Mouse (Mus musculus): ENCODE results near the gene Ndufb4. TPM values are rescaled to one million over a fixed set of nuclear protein-coding genes. Genes with fewer than 3 reads are reported as not detected.

Gene Ndufb4
- total RNA-seq, 2 experiments from 2014 or later: 124 to 128 TPM

- DNase-seq: no peak
- intact Hi-C loops (cut with DNase I): no loop called here
Observed at GRCm38 (mm10) chr16:37598463-37598862, 55.8 kb downstream of the Ndufb4 start.

DNA sequence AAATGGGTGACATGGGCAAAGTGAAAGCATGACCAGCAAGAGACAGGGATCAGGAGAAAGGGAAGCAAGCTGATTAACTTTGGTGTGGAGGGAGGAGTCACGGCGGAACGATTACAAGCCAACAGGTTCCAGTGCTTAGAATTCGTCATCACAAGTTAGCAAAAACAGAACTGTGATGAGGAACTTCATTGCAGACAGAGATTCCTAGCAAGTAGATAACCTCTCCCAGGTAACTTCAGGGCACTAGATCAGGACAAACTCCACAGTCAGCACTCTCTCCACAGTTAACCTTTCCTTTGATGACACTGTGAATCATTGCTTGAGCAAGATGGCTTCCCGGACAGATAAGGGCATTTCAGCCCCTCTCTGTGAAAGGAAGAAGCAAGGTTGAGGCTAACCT is 56.8 kb downstream of the Ndufb4 start:
- no peak for DNase-seq
- intact Hi-C loops (cut with DNase I): no loop called here

Other genes with a start within 250 kb of the Ndufb4 start
- gene Gtf2e1, start 114.7 kb downstream of the Ndufb4 start, total RNA-seq (2021): 10 to 100 TPM in 1 of 2 experiments, 1 to 10 TPM in 1; 8.8 to 11.7 TPM
- 10 to 100 TPM; 11.4 to 12.1 TPM for gene Rabl3, start 114.6 kb downstream of the Ndufb4 start, total RNA-seq (2021)
- gene Hgd, start 74.3 kb downstream of the Ndufb4 start, total RNA-seq (2021): under 1 TPM in 1 of 2 experiments, not detected in 1; 0.29 TPM
- 100 to 1,000 TPM; 352 to 420 TPM for gene Fstl1, start 122.4 kb upstream of the Ndufb4 start, total RNA-seq (2021)
- gene Gm36028, start 206.7 kb upstream of the Ndufb4 start, total RNA-seq (2021): under 1 TPM in 1 of 2 experiments, not detected in 1; 0.45 TPM
- gene Lrrc58, start 213.9 kb upstream of the Ndufb4 start, total RNA-seq (2021): 100 to 1,000 TPM in 1 of 2 experiments, 10 to 100 TPM in 1; 89.1 to 116 TPM